Mouse (Mus musculus): ENCODE data around the gene Olfr99. TPM values are rescaled to one million over a fixed set of nuclear protein-coding genes. Genes with fewer than 3 reads are reported as not detected.

Gene Olfr99
- not detected in 2 replicates for polyA plus RNA-seq (2012; rRNA removed)

DNA sequence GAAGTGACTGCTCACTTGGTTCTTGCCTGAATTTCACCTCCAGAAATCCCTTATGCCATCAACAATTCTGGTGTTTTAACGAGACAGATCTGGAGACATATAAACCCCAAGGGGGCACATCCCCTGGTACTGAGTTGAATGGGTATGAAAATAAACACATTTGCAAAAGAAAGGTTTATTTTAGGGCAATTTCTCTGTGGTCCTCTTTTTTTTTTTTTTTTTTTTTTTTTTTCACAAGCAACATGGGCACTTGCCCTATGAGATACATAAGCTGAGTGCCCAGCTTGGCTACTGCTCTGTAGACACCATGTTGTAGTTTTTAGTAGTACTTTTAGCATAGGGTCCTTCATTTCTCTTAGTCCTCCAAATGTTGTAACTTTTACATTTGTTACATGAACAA, at the start of gene Olfr99:
Gene Olfr99 (minus strand): TSS at position 101 of the 400 bp plus-strand sequence.
- 72% methylated on average over 1 of the region's 1 CpGs for WGBS
- DNase-seq, result no peak
- Histone ChIP-seq H3K4me1 (ENCODE audit: control insufficient read depth, insufficient read depth, low read length) (no peaks in the 10 kb centered on the region), H3K4me3 (replicated peaks; ENCODE audit: insufficient read depth, low read depth, low read length) (no peak within 1 kb of the TSS), H3K27me3 (ENCODE audit: control insufficient read depth, insufficient read depth, low read length) (no peaks in the 10 kb centered on the region), H3K27ac (ENCODE audit: insufficient read depth, low read length) (no peak within 1 kb of the TSS)
- TF ChIP-seq POLR2A (IDR thresholded peaks at IDR 0.05; ENCODE audit: borderline replicate concordance, insufficient read depth, low read length) (no peak), CTCF (IDR thresholded peaks at IDR 0.05; ENCODE audit: borderline replicate concordance, insufficient read depth, low read depth, low read length) (no peak)

DNA sequence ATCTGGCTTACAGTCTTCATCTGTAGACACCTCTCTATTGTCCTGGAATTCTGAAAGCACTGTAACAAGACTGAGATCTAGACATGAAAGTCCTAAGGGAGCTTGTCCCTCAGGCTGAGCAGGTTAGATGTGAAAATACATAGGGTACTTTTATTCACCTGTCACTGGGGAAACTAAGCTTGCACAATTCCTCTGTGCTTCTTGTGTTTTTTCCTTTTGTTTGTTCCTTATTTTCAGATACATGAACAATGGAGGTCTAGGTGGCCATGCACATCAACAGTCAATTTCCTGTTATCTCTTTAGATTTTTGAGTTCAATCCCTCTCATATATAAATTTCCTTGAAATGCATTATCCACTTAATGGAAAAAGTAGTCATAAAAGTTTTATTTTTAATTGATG, 33.7 kb upstream of the Olfr99 start, which contains the start of gene Olfr102:
Gene Olfr102 (minus strand): TSS at position 101 of the 400 bp plus-strand sequence.
- H3K27ac ChIP-seq (ENCODE audit: insufficient read depth, low read length), result no peak within 1 kb of the TSS
- DNase-seq, result no peak
- no peak for TF ChIP-seq CTCF (IDR thresholded peaks at IDR 0.05; ENCODE audit: borderline replicate concordance, insufficient read depth, low read depth, low read length)
- TF ChIP-seq POLR2A (IDR thresholded peaks at IDR 0.05; ENCODE audit: borderline replicate concordance, insufficient read depth, low read length), result no peak
- no peaks in the 10 kb centered on the region for H3K4me1 ChIP-seq (ENCODE audit: control insufficient read depth, insufficient read depth, low read length)
- H3K4me3 ChIP-seq (replicated peaks; ENCODE audit: insufficient read depth, low read depth, low read length), result no peak within 1 kb of the TSS
- no peaks in the 10 kb centered on the region for H3K27me3 ChIP-seq (ENCODE audit: control insufficient read depth, insufficient read depth, low read length)

DNA sequence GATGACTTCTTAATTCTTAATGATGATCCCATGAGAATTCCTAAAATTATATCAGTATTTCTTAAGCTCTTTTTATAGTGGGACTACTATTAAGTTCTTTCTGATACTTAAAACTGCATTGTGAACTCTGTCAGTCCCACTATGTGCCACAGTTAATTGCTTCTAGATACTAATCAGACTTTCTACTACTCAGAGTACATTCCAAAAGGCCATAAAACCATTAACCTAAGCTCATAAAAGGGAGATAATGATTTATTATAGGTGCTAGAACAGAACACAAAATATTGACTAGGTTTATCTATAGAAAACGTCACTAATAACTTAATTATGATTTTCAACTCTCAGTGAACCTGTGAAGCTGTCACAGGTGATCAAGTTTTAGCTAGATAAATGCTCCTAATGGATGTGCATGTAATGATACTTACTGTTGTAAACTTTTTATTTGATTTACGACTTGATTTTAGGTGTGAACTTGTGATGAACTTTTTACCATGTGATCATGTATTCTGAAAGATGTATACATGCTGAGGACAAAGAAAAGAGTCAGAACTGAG, 27.0 kb upstream of the Olfr99 start:
- no peak for DNase-seq
- no peaks in the 10 kb centered on the region for H3K27me3 ChIP-seq (ENCODE audit: control insufficient read depth, insufficient read depth, low read length)
- 53% methylated on average over 2 of the region's 2 CpGs for WGBS
- no peak overlapping the region for H3K27ac ChIP-seq (ENCODE audit: insufficient read depth, low read length)
- H3K4me1 ChIP-seq (ENCODE audit: control insufficient read depth, insufficient read depth, low read length), result no peaks in the 10 kb centered on the region
- no peak overlapping the region for H3K4me3 ChIP-seq (replicated peaks; ENCODE audit: insufficient read depth, low read depth, low read length)
- TF ChIP-seq POLR2A (IDR thresholded peaks at IDR 0.05; ENCODE audit: borderline replicate concordance, insufficient read depth, low read length) (no peak), CTCF (IDR thresholded peaks at IDR 0.05; ENCODE audit: borderline replicate concordance, insufficient read depth, low read depth, low read length) (no peak)

- no peak overlapping the region for H3K27ac ChIP-seq (ENCODE audit: insufficient read depth, low read length)
- no peaks in the 10 kb centered on the region for H3K27me3 ChIP-seq (ENCODE audit: control insufficient read depth, insufficient read depth, low read length)
- no peak overlapping the region for H3K4me3 ChIP-seq (replicated peaks; ENCODE audit: insufficient read depth, low read depth, low read length)
- WGBS, result 42% methylated on average over 4 of the region's 4 CpGs
- TF ChIP-seq POLR2A (IDR thresholded peaks at IDR 0.05; ENCODE audit: borderline replicate concordance, insufficient read depth, low read length) (no peak), CTCF (IDR thresholded peaks at IDR 0.05; ENCODE audit: borderline replicate concordance, insufficient read depth, low read depth, low read length) (no peak)
- DNase-seq, result no peak
- no peaks in the 10 kb centered on the region for H3K4me1 ChIP-seq (ENCODE audit: control insufficient read depth, insufficient read depth, low read length)
Observed at GRCm38 (mm10) chr17:37308483-37308882, 25.2 kb upstream of the Olfr99 start.

GRCm38 (mm10) chr17:37304213-37304612, 21.0 kb upstream of the Olfr99 start, which contains the start of gene Olfr101:
Gene Olfr101 (minus strand): TSS chr17:37304313.
- no peak for DNase-seq
- WGBS, result 74% methylated on average over 4 of the region's 4 CpGs
- no peak within 1 kb of the TSS for H3K4me3 ChIP-seq (replicated peaks; ENCODE audit: insufficient read depth, low read depth, low read length)
- TF ChIP-seq POLR2A (IDR thresholded peaks at IDR 0.05; ENCODE audit: borderline replicate concordance, insufficient read depth, low read length) (no peak), CTCF (IDR thresholded peaks at IDR 0.05; ENCODE audit: borderline replicate concordance, insufficient read depth, low read depth, low read length) (no peak)
- no peak within 1 kb of the TSS for H3K27ac ChIP-seq (ENCODE audit: insufficient read depth, low read length)
- H3K27me3 ChIP-seq (ENCODE audit: control insufficient read depth, insufficient read depth, low read length), result no peaks in the 10 kb centered on the region
- no peaks in the 10 kb centered on the region for H3K4me1 ChIP-seq (ENCODE audit: control insufficient read depth, insufficient read depth, low read length)

GRCm38 (mm10) chr17:37280331-37280730, 2.9 kb downstream of the Olfr99 start:
- DNase-seq, result no peak
- TF ChIP-seq CTCF (IDR thresholded peaks at IDR 0.05; ENCODE audit: borderline replicate concordance, insufficient read depth, low read depth, low read length), result no peak
- TF ChIP-seq POLR2A (IDR thresholded peaks at IDR 0.05; ENCODE audit: borderline replicate concordance, insufficient read depth, low read length), result no peak
- Histone ChIP-seq H3K27ac (ENCODE audit: insufficient read depth, low read length) (no peak overlapping the region), H3K4me1 (ENCODE audit: control insufficient read depth, insufficient read depth, low read length) (no peaks in the 10 kb centered on the region), H3K4me3 (replicated peaks; ENCODE audit: insufficient read depth, low read depth, low read length) (no peak overlapping the region), H3K27me3 (ENCODE audit: control insufficient read depth, insufficient read depth, low read length) (no peaks in the 10 kb centered on the region)
- WGBS, result 10% methylated on average over 1 of the region's 1 CpGs

DNA sequence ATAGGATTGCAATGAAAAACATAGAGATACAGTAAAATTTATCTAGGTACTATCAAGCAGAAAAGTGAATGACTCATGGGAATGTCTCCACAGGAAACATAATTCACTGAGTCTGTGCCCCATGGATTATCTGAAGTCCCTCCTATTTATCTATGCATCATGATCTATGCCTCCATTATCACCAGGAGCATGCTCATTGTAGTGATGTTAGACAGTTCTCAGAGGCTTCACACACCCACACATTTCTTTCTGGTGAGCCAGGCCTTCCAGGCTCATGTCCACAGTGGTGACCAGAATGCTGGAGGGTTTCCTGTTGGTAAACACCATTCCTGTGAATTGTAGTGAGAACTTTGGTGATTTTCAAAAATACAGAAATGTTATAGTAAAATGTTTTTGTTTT, 6.7 kb downstream of the Olfr99 start:
- Histone ChIP-seq H3K4me1 (ENCODE audit: control insufficient read depth, insufficient read depth, low read length) (no peaks in the 10 kb centered on the region), H3K27me3 (ENCODE audit: control insufficient read depth, insufficient read depth, low read length) (no peaks in the 10 kb centered on the region), H3K27ac (ENCODE audit: insufficient read depth, low read length) (no peak overlapping the region), H3K4me3 (replicated peaks; ENCODE audit: insufficient read depth, low read depth, low read length) (no peak overlapping the region)
- TF ChIP-seq CTCF (IDR thresholded peaks at IDR 0.05; ENCODE audit: borderline replicate concordance, insufficient read depth, low read depth, low read length) (no peak), POLR2A (IDR thresholded peaks at IDR 0.05; ENCODE audit: borderline replicate concordance, insufficient read depth, low read length) (no peak)
- no peak for DNase-seq

- no peaks in the 10 kb centered on the region for H3K27me3 ChIP-seq (ENCODE audit: control insufficient read depth, insufficient read depth, low read length)
- no peak overlapping the region for H3K27ac ChIP-seq (ENCODE audit: insufficient read depth, low read length)
- WGBS, result 88% methylated on average over 2 of the region's 2 CpGs
- no peak overlapping the region for H3K4me3 ChIP-seq (replicated peaks; ENCODE audit: insufficient read depth, low read depth, low read length)
- DNase-seq, result no peak
- no peaks in the 10 kb centered on the region for H3K4me1 ChIP-seq (ENCODE audit: control insufficient read depth, insufficient read depth, low read length)
- no peak for TF ChIP-seq POLR2A (IDR thresholded peaks at IDR 0.05; ENCODE audit: borderline replicate concordance, insufficient read depth, low read length)
Observed at GRCm38 (mm10) chr17:37275626-37276248, 7.5 kb downstream of the Olfr99 start.

Data from cerebellum, adult 2 months (tissue).